Mouse (Mus musculus): ENCODE data around the gene Dennd6b.

Gene Dennd6b

DNA sequence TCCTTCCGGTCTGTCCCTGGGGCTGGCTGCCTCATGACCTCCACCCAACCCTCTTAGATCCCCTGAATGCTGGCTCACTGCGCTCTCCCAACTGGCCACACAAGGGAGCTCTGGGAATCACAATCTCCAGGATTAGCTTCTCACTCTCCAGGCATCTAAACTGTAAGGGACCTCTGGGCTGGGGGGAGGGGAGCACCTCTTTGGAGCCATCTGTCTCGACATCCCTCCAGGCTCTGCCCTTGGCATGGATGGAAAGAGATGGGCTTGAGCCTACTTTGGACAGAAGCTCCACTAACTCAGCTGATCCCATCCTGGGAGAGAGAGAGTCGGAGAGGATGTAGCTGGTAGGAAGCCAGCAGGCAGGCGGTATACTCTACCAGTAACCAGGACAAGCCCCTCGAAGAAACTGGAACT lies 14.0 kb downstream of the Dennd6b start:
- DNase-seq (ENCODE audit: low read depth in 2 of 2, low spot score in 2 of 2), result no peak

DNA sequence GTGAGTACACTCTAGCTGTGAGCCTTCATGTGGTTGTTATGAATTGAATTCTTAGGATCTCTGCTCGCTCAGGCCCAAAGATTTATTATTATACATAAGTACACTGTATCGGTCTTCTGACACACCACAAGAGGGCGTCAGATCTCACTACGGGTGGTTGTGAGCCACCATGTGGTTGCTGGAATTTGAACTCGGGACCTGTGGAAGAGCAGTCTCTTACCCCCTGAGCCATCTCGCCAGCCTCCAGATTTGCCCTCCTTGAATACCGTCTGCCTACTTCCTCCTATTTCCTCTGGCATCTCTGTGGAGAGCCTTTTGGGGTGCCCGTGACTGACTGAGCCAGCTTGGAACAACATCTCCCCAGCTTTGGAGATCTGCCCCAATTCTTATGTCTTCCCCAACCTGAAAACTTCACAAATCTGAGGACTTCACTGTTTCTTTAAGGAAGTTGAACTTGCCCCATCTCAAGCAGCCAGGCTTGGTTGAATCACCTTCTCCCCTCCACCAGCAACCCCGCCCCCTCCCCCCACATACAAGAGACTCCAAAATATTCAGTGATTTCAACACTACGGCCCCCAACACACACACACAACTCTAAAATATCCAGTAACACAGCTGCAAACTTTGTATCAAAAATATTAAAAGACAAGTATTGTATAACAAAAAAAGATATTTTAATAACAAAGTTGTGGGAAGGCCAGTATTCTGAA lies 14.6 kb downstream of the Dennd6b start:
- DNase-seq (ENCODE audit: low read depth in 2 of 2, low spot score in 2 of 2), result no peak

DNA sequence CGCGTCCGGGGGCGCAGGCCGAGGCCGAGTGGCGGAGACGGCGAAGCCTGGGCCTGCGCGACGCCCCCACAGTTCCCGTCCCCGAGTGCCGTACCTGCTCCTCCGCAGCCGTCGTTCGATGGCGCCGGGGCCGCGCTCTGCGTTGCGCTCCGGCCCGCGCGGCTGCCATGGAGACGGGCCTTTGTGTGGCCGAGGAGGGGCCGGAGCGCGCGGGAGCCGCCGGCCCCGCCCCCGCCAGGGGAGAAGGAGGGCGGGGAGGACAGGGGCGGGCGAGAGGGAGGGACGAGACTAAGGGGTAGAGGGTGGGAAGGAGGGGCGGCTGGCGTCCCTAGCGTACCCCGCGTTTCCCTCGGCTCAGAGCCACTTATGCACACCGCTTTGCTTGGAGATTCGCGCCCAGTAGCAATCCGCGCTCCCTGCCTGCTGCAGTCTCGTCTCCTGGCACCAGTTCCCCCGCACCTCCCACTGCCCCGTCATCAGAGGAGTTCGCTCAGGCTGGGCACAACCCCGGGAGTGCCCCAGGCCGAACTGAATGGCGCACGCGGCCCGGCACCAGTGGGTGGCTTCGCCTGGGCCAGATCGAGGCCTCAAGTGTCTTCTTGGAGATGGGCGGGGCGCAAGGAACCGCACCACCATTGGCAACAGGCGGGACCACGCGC lies 15.6 kb downstream of the Dennd6b start, which contains the start of gene Plxnb2:
TSS of gene Plxnb2 (minus strand) at position 218 of the 659 bp plus-strand sequence.
- no peak for DNase-seq (ENCODE audit: low read depth in 2 of 2, low spot score in 2 of 2)

- no peak for DNase-seq (ENCODE audit: low read depth in 2 of 2, low spot score in 2 of 2)
These were observed 16.2 kb downstream of the Dennd6b start for GRCm38 (mm10) chr15:89180081-89180541.

DNA sequence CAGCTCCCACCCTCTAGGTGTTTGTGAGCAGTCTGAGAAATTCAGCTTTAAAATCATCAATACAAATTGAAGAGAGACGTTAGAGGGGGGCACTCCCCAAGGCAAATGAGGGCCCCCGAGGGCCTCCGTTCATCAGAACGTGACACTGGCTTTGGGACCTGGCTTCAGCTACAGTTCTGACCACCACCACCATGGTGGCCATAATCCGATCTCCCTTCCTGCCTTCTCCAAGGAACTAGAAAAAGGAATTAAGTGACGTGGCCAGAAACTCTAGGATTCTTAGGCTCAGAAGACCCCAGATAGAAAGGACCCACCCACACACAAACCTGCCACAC lies 16.7 kb downstream of the Dennd6b start:
- no peak for DNase-seq (ENCODE audit: low read depth in 2 of 2, low spot score in 2 of 2)

DNA sequence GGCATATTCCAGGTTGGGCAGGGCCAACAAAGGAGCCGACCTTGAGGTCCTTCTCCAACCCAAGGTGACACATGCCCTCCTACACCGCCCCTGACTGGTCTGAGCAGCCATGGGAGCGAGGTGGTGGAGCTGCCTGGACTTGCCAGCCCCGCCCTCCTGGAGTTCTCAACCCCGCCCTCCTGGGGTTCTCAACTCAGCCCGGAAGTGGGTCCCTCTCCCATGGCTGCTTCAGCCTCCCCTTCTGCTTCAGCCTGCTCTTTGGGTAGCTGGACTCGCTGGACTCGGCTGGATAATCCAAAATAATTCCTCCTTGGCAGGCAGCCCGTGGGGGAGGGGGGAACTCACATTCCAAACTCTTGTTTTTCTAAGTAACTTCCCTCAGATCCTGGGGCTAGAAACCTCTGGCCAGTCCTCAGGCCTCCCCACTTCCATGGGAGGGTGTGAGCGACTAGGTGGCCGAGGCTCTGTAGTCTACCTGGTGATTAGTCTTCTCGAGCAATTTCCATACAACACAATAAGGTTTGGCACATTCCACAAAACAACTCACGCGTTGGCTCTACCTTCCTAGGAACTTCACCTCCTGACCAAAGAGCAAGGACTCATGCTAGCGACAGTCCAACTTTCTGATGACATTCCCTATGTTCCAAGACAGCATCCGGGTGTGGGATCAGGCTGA lies 17.2 kb downstream of the Dennd6b start:
- DNase-seq (ENCODE audit: low read depth in 2 of 2, low spot score in 2 of 2), result no peak

- no peak for DNase-seq (ENCODE audit: low read depth in 2 of 2, low spot score in 2 of 2)
These were observed 17.9 kb downstream of the Dennd6b start for GRCm38 (mm10) chr15:89178260-89178860.

- DNase-seq (ENCODE audit: low read depth in 2 of 2, low spot score in 2 of 2), result no peak
These were observed 18.6 kb downstream of the Dennd6b start for GRCm38 (mm10) chr15:89177576-89178259.

DNA sequence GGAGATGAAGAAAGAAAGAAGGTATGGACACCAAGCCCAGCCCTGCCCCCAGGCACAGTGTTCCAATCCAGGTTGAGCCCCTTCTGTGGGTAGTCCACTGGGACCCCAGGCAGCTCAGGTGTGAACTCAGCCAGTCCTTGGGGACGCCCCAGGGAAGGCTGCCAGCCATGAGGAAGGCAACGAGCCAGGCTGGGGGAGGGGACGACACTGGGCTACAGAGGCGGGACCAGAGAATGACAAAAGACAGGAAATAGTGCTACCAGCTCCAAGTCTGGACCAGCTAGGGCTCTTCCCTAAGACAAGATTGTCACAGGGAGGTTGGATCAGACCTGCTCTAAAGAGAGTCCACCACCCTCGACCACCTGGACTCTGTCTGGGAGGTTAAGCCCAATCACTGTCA lies 19.2 kb downstream of the Dennd6b start:
- no peak for DNase-seq (ENCODE audit: low read depth in 2 of 2, low spot score in 2 of 2)

- DNase-seq (ENCODE audit: low read depth in 2 of 2, low spot score in 2 of 2), result no peak
These were observed 20.7 kb downstream of the Dennd6b start for GRCm38 (mm10) chr15:89175411-89176155.

DNA sequence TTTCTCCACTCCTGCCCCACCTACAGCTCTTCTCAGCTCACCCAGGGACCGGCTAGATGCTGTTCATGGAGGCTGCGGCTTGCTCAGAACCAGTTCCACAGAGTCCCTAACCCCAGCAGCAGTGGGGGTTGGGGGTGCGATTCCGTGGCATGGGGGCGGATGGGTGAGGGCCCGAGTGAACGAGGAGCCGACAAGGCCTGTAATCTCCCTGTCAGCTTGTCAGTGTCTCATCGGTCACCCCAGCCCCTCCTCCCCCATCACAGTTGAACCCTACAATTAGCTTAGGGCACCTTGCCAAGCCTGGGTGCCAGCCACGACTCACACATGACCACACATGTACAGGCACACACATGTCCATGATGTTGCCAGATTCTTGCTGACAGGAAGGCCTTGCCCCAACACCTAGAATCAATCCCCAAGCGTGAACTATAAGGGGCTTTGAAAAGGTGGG lies 21.4 kb downstream of the Dennd6b start:
- DNase-seq (ENCODE audit: low read depth in 2 of 2, low spot score in 2 of 2), result no peak

GRCm38 (mm10) chr15:89173906-89174214 lies 22.4 kb downstream of the Dennd6b start:
- DNase-seq (ENCODE audit: low read depth in 2 of 2, low spot score in 2 of 2), result no peak

DNA sequence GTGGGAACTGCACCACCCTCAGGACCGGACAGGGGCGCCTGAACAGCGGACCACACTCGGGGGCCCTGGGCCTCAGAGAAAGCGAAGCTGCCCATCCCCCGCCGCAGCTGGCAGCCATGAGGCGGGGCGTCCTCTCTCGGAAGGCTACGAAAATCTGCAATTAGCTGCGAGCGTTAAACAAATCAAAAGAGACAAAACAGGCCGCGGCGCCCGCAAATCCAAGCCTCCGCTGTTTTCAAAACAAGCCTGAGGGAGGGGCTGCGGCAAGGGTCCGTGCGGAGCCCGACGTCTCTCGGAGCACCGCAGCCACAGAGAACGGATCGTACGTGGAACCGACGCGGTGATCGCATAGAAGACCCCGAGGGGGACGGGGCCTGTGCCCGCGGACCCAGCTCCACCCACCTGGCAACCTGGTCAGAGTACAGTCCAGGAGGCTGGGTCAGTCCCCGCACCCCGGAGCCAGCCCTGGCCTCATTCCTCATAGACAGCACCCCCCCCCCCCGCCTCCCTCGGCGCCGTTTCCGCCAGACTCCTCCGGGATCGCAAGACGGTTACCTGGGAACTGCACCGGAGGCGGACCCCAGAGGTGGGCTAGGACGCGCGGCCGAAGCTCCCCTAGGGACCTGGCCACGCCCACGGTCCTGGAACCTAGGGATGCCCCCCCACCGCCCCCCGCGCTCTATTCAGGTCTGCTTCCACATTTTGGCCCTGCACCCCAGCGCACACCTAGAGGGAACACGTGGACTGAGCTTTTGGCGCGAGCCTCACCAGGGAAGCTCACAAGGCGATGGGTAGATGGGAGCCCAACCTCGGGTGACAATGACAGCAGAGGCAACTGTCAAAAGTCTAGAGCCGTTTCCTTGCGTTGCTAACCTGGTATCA lies 23.0 kb downstream of the Dennd6b start:
- no peak for DNase-seq (ENCODE audit: low read depth in 2 of 2, low spot score in 2 of 2)

GRCm38 (mm10) chr15:89172276-89172935 lies 23.9 kb downstream of the Dennd6b start:
- DNase-seq (ENCODE audit: low read depth in 2 of 2, low spot score in 2 of 2), result no peak

DNA sequence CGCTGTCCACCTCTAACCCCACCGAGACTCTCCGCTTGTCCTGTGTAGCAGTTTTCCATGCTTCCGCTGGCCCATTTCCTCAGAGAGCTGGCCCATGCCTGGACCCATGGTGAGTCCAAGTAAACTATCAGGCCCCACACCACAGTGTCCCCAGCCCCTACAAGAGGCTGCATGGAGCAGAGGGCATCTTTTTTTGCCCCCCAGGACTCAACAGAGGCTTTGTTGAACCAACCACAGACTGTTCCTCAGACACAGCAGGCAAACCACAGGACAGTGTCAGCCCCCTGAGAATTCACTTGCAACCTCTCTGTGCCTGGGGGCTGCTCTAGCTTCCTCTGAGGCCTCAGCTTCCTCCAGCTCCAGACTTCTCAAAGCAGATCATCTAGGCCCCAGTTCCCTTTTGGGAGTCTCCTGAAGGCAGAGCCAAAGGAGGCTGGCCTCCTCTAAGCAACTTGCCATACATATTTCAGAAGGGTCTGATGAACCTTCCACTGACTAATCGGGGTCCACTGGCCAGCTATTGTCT lies 24.7 kb downstream of the Dennd6b start:
- no peak for DNase-seq (ENCODE audit: low read depth in 2 of 2, low spot score in 2 of 2)

GRCm38 (mm10) chr15:89170102-89170501 lies 26.2 kb downstream of the Dennd6b start:
- DNase-seq (ENCODE audit: low read depth in 2 of 2, low spot score in 2 of 2), result no peak

DNA sequence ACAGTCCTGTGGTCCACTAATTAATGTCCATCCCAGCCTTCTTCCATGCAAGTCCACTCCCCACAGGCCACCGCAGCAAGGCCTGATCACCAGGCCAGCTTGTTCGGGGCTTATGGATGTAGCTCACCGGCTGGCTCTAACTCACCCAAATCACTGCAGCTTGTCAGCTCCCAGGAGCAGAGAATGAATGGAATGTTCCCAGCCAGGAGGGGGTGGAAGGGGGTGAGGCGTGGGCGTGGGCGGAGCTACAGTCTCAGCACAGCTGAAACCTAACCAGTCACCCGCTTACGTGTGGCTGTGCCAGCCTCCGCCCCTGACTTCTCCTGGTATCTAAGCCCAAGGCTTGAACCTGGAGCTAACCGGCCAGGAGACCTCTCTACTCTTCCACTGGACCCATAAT lies 26.9 kb downstream of the Dennd6b start:
- DNase-seq (ENCODE audit: low read depth in 2 of 2, low spot score in 2 of 2), result no peak

- DNase-seq (ENCODE audit: low read depth in 2 of 2, low spot score in 2 of 2), result no peak
These were observed 27.4 kb downstream of the Dennd6b start for GRCm38 (mm10) chr15:89168922-89169321.

- DNase-seq (ENCODE audit: low read depth in 2 of 2, low spot score in 2 of 2), result no peak
These were observed 30.8 kb downstream of the Dennd6b start for GRCm38 (mm10) chr15:89165478-89165877.
